Mouse (Mus musculus): ENCODE data around the gene Add1.

DNA sequence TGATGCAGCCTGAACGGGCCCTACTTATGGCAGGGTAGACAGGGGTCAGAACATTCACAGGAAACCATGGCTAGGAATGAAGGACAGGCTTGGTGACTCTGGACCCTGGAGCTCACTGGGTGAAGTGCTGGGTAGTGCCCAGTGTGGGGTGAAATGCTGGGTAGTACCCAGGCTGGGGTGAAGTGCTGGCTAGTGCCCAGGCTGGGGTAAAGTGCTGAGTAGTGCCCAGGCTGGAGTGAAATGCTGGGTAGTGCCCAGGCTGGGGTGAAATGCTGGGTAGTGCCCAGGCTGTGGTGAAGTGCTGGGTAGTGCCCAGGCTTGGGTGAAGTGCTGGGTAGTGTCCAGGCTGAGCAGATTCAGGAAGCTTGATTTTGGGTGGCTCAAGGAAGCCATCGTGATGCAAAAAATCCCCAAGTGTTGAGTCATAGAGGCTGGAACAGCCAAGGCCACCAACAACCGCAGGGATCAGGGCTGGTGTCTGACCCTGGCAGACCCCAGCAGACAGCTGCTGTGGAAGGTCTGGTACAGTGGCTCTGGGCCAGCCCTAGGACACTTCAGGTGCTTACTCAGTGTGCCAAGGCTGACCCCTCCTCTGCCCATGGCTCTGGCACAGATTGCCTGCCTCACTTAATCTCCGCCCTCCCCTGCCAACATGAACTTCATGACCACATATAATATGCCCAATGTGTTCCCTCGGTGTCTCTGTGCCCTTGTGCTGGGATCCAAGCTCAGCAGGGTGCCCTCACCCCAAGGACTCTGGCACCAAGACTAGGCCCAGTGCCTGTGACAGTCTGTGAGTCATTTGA lies 38.5 kb upstream of the Add1 start:
- TF ChIP-seq EP300 (IDR thresholded peaks at IDR 0.05; ENCODE audit: low read depth) (no peak), CTCF (IDR thresholded peaks at IDR 0.05; ENCODE audit: low read depth) (no peak)

Data from heart, postnatal 0 days (tissue).